ENCODE assay signal across 9 mouse cellular contexts in the genomic region with DNA sequence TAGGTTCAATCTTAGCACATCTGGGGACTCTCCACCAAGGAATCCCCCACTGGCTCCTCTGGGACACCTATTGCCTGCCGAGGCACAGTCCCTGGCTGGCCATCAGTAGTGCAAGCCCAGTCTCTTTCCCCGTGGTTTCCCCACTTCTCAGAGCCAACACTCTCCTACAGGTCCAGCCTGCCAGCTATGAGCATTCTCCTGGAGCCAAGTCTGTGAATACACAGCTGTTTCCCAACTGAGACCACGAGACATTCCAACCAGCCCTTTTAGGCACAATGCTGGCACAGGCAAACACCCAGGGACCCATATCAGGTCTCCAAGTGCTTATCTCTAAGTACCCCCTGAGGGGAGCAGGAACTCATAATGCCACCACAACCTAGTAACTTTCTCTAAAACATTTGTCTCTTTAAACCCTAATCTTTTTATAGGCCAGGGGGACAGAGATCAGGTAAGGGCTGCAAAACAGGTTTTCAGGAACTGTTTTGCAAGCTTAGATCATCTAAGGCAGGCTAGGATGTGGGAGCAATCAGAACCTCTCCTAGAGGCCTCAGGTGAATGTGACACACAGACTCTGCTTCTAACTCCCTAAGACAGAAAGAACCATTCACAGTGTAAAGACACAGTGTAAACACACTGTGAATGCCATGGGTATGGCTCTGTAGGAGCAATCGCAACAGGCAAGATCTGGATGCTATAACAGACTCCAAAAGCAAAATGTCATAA. TPM values are rescaled to one million over a fixed set of nuclear protein-coding genes. Genes with fewer than 3 reads are reported as not detected.
A peak's percentile ranks its signal among the peaks of the same experiment; 100 is the strongest.
DNase-seq lines count a peak whose midpoint lies in the region; ATAC-seq and TF ChIP-seq lines count a peak whose summit lies in the region.
"Had no signal": no experiment of that assay in that cellular context is flagged by ENCODE, and none has a peak within 500 bp of the region (broad histone marks: within the 10 kb centered on the region; RNA-seq: fewer than 3 reads in every experiment).

No protein-coding gene starts in this region.

- no peak for TF ChIP-seq CTCF in gastrocnemius, adult 2 months (IDR thresholded peaks at IDR 0.05)

- 29% methylated on average over 4 of the region's 4 CpGs for WGBS in heart, embryonic 14.5 days

- peaks cover 5% of the 10 kb centered on the region; the same call in 1 of the 2 replicates for H3K9me3 ChIP-seq in heart, embryonic 14.5 days (ENCODE audit: control insufficient read depth, low read length)

- intact Hi-C loops in gastrocnemius, adult 2 months (cut with DNase I): no loop called here

- H3K36me3 ChIP-seq in heart, embryonic 14.5 days (ENCODE audit: control insufficient read depth, insufficient read depth, low read length): peaks cover 11% of the 10 kb centered on the region

- H3K27me3 ChIP-seq in heart, embryonic 14.5 days (ENCODE audit: control insufficient read depth, insufficient read depth, low read length): no peaks in the 10 kb centered on the region

- H3K27ac ChIP-seq in gastrocnemius, adult 2 months: peak overlapping the region; percentile 65
- H3K27ac ChIP-seq in heart, embryonic 14.5 days (replicated peaks in 1 of 2; ENCODE audit: control insufficient read depth in 1 of 2, insufficient read depth in 1 of 2, low read depth in 2 of 2, low read length in 2 of 2): peak overlapping the region; percentile 76 to 84

- peak; percentile 77 for ATAC-seq in heart, embryonic 14.5 days (ENCODE audit: insufficient number of reproducible peaks, insufficient read depth, low FRiP score, low read depth)
- ATAC-seq: Patski had no signal

- peaks cover 18 to 34% of the 10 kb centered on the region in 2 experiments for H3K4me1 ChIP-seq in heart, embryonic 14.5 days (ENCODE audit: control insufficient read depth in 2 of 2, insufficient read depth in 2 of 2, low read length in 2 of 2)

- H3K4me3 ChIP-seq in gastrocnemius, adult 2 months: peak overlapping the region; percentile 4; the same call in 1 of the 2 replicates
- H3K4me3 ChIP-seq in heart, embryonic 14.5 days (ENCODE audit: control insufficient read depth in 1 of 2, insufficient read depth in 1 of 2, low read depth in 1 of 2, low read length in 2 of 2): no peak overlapping the region

- peak; percentile 31 for DNase-seq in layer of hippocampus, adult 9-11 months
- no peak for DNase-seq in layer of hippocampus, adult 11-12 months (ENCODE audit: low spot score)
- DNase-seq in gastrocnemius, adult 2 months: peak; percentile 59
- peak; percentile 63 for DNase-seq in lung, postnatal 25 days (ENCODE audit: low spot score)
- no peak for DNase-seq in frontal cortex, postnatal 14 days (ENCODE audit: low spot score in 2 of 2)
- DNase-seq in left cerebral cortex, adult 11 months (ENCODE audit: low spot score): no peak

- H3K9ac ChIP-seq in heart, embryonic 14.5 days (ENCODE audit: low read length): 0 out of 2 replicates have a peak overlapping the region, but pooled peaks have one; percentile 3

- peak overlapping the region; percentile 38 for H3K4me2 ChIP-seq in heart, embryonic 14.5 days (ENCODE audit: low read length)
- H3K4me2 ChIP-seq: liver, embryonic 11.5 days had no signal

RNA-seq across cellular contexts. Expression of a gene that starts 23.0 kb away (rescaled TPM):
- 10 to 100 TPM; 17.5 to 24.8 TPM for total RNA-seq in gastrocnemius, adult 2 months (2021)
- polyA plus RNA-seq in heart, embryonic 14.5 days (2014; fragmentation: Nextera tagmentation; extraction: Ambion mirVana): 12.6 and 17.8 TPM in 2 replicates

Comparison
In these comparisons a context has a peak if more than half of its experiments do, and no peak if none do; other contexts are left out.
1. DNase-seq: peak in layer of hippocampus, adult 9-11 months (single experiment), gastrocnemius, adult 2 months (single experiment) and lung, postnatal 25 days (single experiment); none in layer of hippocampus, adult 11-12 months (single experiment), frontal cortex, postnatal 14 days (0 of 2) and left cerebral cortex, adult 11 months (single experiment).